Mouse (Mus musculus) thymus, adult 2 months (tissue): ENCODE data around the gene Bcl7c.

Source experiments
- CTCF ChIP-seq: fragments of 200-500 bp; IDR thresholded peaks from 2 replicates; pipeline ENCODE4 v1.5.1; 2012; ENCODE audit warnings: mild to moderate bottlenecking, control low read depth, low read length, moderate library complexity, borderline replicate concordance; ENCODE audit not compliant: control insufficient read depth, poor library complexity, insufficient read depth; ENCODE audit errors: extremely low read depth
- POLR2A ChIP-seq: fragments of 200-500 bp; IDR thresholded peaks from 2 replicates; pipeline ENCODE4 v1.6.1; 2012; ENCODE audit warnings: mild to moderate bottlenecking, low read length, control low read depth, moderate library complexity; ENCODE audit not compliant: control insufficient read depth, poor library complexity, insufficient read depth; ENCODE audit errors: extremely low read depth

- TF ChIP-seq CTCF (no peak), POLR2A (no peak)
Measured at GRCm38 (mm10) chr7:127698986-127699385, 9.7 kb downstream of the Bcl7c start.
